Mouse (Mus musculus): ENCODE measurements at regions not wholly inside any gene's neighbourhood (a gene's known extent, or its start where the extent isn't known, plus 50 kb on each side); places are given as distances from the start of the nearest gene placed in this dataset.
"Not testable (repeated sequence)": the region's sequence is repeated elsewhere in the genome, so short reads cannot be mapped to it uniquely, and the experiment has no call there.

DNA sequence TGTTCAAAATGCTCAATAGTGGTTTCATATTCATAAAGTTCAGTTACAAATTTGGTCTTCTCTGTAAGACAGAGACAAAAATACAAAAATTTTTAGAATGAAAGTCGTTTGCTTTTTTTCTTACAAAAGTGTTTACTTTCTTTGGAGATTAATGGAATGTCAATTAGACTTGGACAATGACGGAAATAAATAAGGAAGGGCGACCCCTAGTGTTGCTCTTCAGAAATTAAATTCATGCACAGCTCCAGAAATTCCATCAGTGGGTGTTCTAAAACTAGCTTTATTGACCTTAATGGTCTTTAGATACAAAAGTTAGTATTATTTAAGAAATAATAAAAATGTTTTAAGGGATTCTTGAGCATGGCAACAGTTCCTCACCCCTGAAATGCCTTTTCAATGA lies 141.8 kb upstream of the Lama2 start:
- peak in 1 of 2 experiments; percentile 66 for DNase-seq (ENCODE audit: extremely low spot score in 1 of 2, low spot score in 1 of 2)

DNA sequence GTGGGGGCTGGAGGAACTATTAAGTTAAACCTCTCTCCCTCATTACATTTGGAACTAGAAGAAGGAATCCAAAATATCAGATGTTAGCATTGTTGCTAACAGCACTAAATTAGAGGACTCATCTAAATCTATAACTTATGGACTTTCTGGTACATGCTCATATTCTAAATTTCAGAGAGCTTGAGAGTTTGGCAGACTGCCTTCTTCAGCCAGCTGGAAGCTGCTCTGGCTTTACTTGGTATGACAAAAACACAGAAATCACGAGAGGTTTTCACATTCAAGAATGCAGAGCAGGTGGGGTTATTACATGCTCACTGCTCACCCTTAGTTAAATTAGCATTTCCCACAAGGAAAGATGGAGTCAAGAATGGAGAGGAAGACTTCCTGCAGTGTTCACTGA lies 182.8 kb upstream of the Lama2 start:
- DNase-seq (ENCODE audit: extremely low spot score in 1 of 2, low spot score in 1 of 2), result peak; percentile 16 to 55

DNA sequence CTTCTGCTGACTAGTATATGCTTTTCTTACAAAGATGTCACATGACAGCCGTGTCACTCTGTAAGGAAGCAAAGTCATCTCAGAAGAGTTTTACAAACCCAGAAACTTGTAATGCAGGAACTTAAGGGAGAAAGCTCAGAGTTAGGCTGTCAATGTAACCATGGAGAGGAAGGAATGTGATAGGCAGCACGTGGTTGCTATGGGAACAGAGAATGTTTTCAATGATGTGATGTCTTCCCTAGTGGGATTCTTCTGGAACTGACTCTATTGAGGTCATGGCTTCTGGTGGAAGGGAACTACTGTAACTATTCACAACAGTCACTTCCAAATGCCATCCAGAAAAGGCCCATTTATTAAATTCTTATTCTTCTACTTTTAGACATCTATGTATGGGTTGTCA lies 190.0 kb upstream of the Lama2 start:
- no peak for DNase-seq (ENCODE audit: extremely low spot score in 1 of 2, low spot score in 1 of 2)

GRCm38 (mm10) chr10:27825671-27826070 lies 206.1 kb upstream of the Lama2 start:
- not testable (repeated sequence) for DNase-seq (ENCODE audit: extremely low spot score in 1 of 2, low spot score in 1 of 2)

GRCm38 (mm10) chr10:27828346-27828745 lies 208.8 kb upstream of the Lama2 start:
- DNase-seq (ENCODE audit: extremely low spot score in 1 of 2, low spot score in 1 of 2), result no peak

DNA sequence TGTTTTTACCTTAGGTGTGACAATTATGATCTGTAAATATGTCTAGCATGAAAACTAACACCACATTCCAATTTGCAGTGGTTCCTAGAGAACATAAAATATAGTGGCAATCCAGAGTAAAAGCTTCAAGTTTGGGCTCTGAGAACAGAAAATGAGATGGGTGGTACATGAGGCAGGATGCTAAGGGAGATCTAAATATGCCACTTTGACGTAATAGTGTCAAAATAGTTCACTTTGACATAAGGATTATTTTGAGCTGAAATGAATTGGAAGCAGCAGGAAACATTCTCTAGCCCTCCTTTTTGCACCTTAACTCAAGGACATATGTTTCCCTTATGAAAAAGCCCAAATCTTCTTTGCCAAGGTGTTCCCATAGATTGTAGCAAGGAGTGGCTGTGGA lies 219.1 kb upstream of the Lama2 start:
- DNase-seq (ENCODE audit: extremely low spot score in 1 of 2, low spot score in 1 of 2), result no peak

GRCm38 (mm10) chr10:27841042-27841709 lies 221.6 kb upstream of the Lama2 start:
- DNase-seq (ENCODE audit: extremely low spot score in 1 of 2, low spot score in 1 of 2), result no peak

GRCm38 (mm10) chr10:27843010-27843409 lies 223.5 kb upstream of the Lama2 start:
- DNase-seq (ENCODE audit: extremely low spot score in 1 of 2, low spot score in 1 of 2), result peak in 1 of 2 experiments; percentile 19

DNA sequence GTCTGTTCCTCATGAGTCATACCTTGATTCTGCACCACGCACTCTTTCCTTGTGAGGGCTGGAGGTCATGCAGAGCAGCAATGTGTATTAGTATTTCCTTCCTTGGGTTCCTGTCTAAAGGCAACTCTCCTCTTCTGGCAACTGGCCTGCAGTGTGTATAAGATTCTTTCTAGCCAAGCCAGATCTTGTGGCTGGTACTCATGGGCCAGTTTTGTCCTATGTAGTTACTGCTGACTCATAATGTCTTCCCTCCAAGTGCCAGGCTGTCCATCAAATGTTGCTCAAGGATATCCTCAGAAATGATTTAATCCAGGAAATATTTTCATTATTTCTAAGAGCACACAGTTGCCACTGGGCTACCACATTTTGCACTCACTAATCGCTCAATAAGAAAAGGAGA lies 211.0 kb upstream of the Ptprk start:
- no peak for DNase-seq (ENCODE audit: extremely low spot score in 1 of 2, low spot score in 1 of 2)

GRCm38 (mm10) chr10:27880867-27881266 lies 193.8 kb upstream of the Ptprk start:
- no peak for DNase-seq (ENCODE audit: extremely low spot score in 1 of 2, low spot score in 1 of 2)

DNA sequence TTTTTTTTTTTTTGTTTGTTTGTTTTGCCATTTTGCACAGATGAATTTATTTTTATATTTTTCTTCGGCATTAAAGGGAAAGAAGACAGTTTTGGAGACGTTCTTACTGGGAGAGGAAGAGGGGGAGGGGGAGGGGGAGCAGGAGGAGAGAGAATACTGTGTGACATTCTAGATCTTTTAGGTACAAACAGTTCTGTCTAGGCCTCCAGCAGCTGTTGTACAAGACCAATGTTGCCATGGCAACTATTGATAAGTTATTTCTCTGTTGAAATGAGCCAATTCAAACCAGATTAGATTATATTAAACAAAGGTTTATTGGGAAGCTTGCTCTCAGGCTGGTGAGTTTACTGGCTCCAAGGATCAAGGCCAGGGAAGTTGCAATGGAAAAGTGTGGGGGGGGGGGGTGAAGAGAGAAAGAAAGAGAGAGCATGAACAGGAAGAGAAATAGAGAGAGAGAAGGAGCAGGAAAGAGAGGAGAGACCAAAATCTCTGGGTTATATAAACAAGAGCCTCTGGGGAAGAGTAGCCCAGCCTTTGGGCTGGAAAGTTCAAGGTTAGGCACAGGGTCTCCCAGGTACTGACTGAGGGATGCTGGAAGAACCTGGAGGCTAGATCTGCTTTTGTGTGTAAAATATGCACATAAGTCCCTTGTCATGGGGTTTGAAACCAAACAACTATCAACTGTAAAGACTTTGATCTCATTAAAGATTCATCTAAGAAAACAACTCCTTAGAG lies 182.7 kb upstream of the Ptprk start:
- DNase-seq (ENCODE audit: extremely low spot score in 1 of 2, low spot score in 1 of 2), result no peak

GRCm38 (mm10) chr10:27916406-27916805 lies 158.2 kb upstream of the Ptprk start:
- DNase-seq (ENCODE audit: extremely low spot score in 1 of 2, low spot score in 1 of 2), result no peak

GRCm38 (mm10) chr10:27927266-27927665 lies 147.4 kb upstream of the Ptprk start:
- DNase-seq (ENCODE audit: extremely low spot score in 1 of 2, low spot score in 1 of 2), result no peak

DNA sequence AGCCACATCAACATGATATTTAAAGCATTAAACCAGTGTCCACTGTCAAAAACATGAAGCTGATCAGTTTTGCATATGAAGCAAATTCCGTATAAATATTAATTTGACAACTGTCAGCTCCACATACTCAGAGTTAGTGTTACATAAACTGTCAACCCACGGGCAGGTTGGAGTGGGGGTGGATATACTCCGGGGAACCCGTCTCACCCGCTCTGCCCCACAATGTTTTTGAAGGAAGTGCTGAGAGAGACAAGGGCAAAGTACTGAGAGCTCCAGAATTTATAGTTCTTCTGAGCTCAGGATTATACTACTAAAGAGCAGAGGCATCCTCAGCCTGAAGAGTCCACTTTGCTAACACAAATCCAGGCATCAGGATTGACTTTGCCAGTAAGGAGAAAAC lies 132.5 kb upstream of the Ptprk start:
- peak in 1 of 2 experiments; percentile 22 for DNase-seq (ENCODE audit: extremely low spot score in 1 of 2, low spot score in 1 of 2)

- DNase-seq (ENCODE audit: extremely low spot score in 1 of 2, low spot score in 1 of 2), result no peak
Measured at GRCm38 (mm10) chr10:27949127-27949526, 125.5 kb upstream of the Ptprk start.

- no peak for DNase-seq (ENCODE audit: extremely low spot score in 1 of 2, low spot score in 1 of 2)
Measured at GRCm38 (mm10) chr10:27968202-27968601, 106.4 kb upstream of the Ptprk start.

DNA sequence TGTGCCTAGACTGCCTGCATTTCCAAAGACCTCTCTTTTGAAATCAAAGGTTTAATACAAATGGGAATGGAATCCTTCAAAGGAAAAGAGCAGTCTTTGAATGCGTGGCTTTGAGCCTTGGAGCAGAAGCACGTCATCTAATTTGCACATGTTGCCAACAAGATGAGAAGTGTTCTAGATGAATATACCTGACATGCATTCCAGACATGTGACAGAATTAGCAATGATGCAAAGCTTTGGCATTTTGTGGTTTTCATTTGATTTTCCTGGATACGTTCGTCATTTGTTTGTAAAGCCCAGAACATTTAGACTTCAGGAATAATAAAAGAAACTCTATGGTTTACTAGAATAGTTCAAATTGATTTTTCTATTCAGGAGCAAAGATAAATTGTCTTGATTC lies 90.6 kb upstream of the Ptprk start:
- DNase-seq (ENCODE audit: extremely low spot score in 1 of 2, low spot score in 1 of 2), result no peak

DNA sequence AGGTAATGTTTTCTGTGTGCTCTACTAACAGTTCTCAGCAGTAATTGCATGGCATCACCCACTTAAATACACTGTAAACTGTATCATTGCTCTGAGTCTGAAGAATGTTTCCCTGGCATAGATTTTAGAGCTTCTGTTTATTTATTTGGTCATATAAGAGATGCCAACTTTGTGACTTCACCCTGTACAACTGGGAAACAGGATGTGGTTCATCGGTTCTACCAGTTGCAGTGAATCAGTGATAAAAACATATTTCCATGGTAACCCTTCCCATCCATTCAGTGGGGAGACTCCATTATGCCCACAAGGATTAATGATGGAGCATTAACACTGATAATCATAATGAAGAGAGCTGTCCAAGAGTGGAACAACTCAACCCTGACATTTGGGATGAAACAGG lies 89.6 kb upstream of the Ptprk start:
- no peak for DNase-seq (ENCODE audit: extremely low spot score in 1 of 2, low spot score in 1 of 2)

- DNase-seq (ENCODE audit: extremely low spot score in 1 of 2, low spot score in 1 of 2), result no peak
Measured at GRCm38 (mm10) chr10:27987026-27987425, 87.6 kb upstream of the Ptprk start.

- DNase-seq (ENCODE audit: extremely low spot score in 1 of 2, low spot score in 1 of 2), result no peak
Measured at GRCm38 (mm10) chr10:27988066-27988465, 86.6 kb upstream of the Ptprk start.

DNA sequence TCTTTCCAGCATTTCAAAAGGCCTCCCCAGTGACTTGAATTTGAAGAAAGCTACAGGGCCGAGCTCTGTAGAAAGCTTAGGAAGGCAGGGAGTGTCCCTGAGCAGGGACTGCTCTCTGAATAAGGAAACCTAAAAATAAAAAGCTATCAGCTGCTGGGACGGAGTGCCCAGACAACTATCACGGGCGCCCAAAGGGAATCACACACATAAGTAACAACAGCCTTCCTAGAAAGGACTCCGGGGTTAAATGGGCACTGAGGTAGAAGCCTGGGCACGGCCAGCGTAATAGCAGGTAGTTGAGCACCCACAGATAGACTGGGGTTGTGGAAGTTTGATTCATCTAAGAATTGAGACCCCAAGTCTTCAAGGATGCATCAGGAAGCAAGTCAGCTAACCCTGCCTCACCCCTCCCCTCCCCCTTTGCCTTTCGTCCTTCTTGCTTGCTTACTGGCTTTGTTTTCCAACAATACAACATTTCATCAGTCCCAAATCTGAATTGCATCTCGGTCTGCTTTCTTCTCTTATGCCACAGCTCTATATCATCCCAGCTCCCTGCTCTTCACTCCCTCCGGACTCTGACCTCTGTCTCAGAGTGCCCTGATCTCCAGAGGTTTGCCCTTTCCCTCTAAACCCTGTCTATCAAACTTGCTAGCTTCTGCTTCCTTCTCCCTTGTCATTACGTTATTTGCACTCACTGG lies 84.1 kb upstream of the Ptprk start:
- DNase-seq (ENCODE audit: extremely low spot score in 1 of 2, low spot score in 1 of 2), result no peak

- peak in 1 of 2 experiments; percentile 13 for DNase-seq (ENCODE audit: extremely low spot score in 1 of 2, low spot score in 1 of 2)
Measured at GRCm38 (mm10) chr10:27991057-27991365, 83.6 kb upstream of the Ptprk start.

Data from frontal cortex, adult 2 months (tissue).